Mouse (Mus musculus): ENCODE measurements at regions not wholly inside any gene's neighbourhood (a gene's known extent, or its start where the extent isn't known, plus 50 kb on each side); places are given as distances from the start of the nearest gene placed in this dataset.

GRCm38 (mm10) chr10:17547986-17548385 lies 175.0 kb upstream of the Cited2 start:
- Histone ChIP-seq H3K4me3 (no peak overlapping the region), H3K27ac (no peak overlapping the region)
- DNase-seq (ENCODE audit: low spot score in 2 of 2), result no peak
- TF ChIP-seq CTCF (conservative IDR thresholded peaks at IDR 0.05), result no peak

- H3K4me3 ChIP-seq, result no peak overlapping the region
- H3K27ac ChIP-seq, result no peak overlapping the region
- TF ChIP-seq CTCF (conservative IDR thresholded peaks at IDR 0.05), result no peak
- no peak for DNase-seq (ENCODE audit: low spot score in 2 of 2)
These were observed 174.1 kb upstream of the Cited2 start for GRCm38 (mm10) chr10:17548629-17549580.

- no peak for DNase-seq (ENCODE audit: low spot score in 2 of 2)
- Histone ChIP-seq H3K27ac (no peak overlapping the region), H3K4me3 (no peak overlapping the region)
- TF ChIP-seq CTCF (conservative IDR thresholded peaks at IDR 0.05), result no peak
These were observed 173.0 kb upstream of the Cited2 start for GRCm38 (mm10) chr10:17549711-17550637.

- H3K4me3 ChIP-seq, result no peak overlapping the region
- H3K27ac ChIP-seq, result no peak overlapping the region
- TF ChIP-seq CTCF (conservative IDR thresholded peaks at IDR 0.05), result no peak
- DNase-seq (ENCODE audit: low spot score in 2 of 2), result no peak
These were observed 172.4 kb upstream of the Cited2 start for GRCm38 (mm10) chr10:17550638-17551013.

GRCm38 (mm10) chr10:17551869-17552268 lies 171.1 kb upstream of the Cited2 start:
- no peak overlapping the region for H3K27ac ChIP-seq
- no peak for DNase-seq (ENCODE audit: low spot score in 2 of 2)
- TF ChIP-seq CTCF (conservative IDR thresholded peaks at IDR 0.05), result no peak
- no peak overlapping the region for H3K4me3 ChIP-seq

GRCm38 (mm10) chr10:17552277-17552676 lies 170.7 kb upstream of the Cited2 start:
- Histone ChIP-seq H3K27ac (no peak overlapping the region), H3K4me3 (no peak overlapping the region)
- TF ChIP-seq CTCF (conservative IDR thresholded peaks at IDR 0.05), result no peak
- no peak for DNase-seq (ENCODE audit: low spot score in 2 of 2)

- Histone ChIP-seq H3K4me3 (no peak overlapping the region), H3K27ac (no peak overlapping the region)
- no peak for DNase-seq (ENCODE audit: low spot score in 2 of 2)
These were observed 166.6 kb upstream of the Cited2 start for GRCm38 (mm10) chr10:17556391-17556790.

GRCm38 (mm10) chr10:17559370-17559955 lies 163.6 kb upstream of the Cited2 start:
- no peak for TF ChIP-seq CTCF (conservative IDR thresholded peaks at IDR 0.05)
- no peak for DNase-seq (ENCODE audit: low spot score in 2 of 2)
- no peak overlapping the region for H3K4me3 ChIP-seq
- H3K27ac ChIP-seq, result no peak overlapping the region

More at GRCm38 (mm10) chr10:17556391-17556790, 166.6 kb upstream of the Cited2 start:
- no peak for TF ChIP-seq CTCF (conservative IDR thresholded peaks at IDR 0.05)

- Histone ChIP-seq H3K27ac (no peak overlapping the region), H3K4me3 (no peak overlapping the region)
- TF ChIP-seq CTCF (conservative IDR thresholded peaks at IDR 0.05), result no peak
- no peak for DNase-seq (ENCODE audit: low spot score in 2 of 2)
These were observed 163.0 kb upstream of the Cited2 start for GRCm38 (mm10) chr10:17559980-17560379.

- no peak for DNase-seq (ENCODE audit: low spot score in 2 of 2)
- Histone ChIP-seq H3K4me3 (no peak overlapping the region), H3K27ac (no peak overlapping the region)
- TF ChIP-seq CTCF (conservative IDR thresholded peaks at IDR 0.05), result no peak
These were observed 161.6 kb upstream of the Cited2 start for GRCm38 (mm10) chr10:17561466-17561865.

GRCm38 (mm10) chr10:17561977-17562376 lies 161.0 kb upstream of the Cited2 start:
- Histone ChIP-seq H3K4me3 (no peak overlapping the region), H3K27ac (no peak overlapping the region)
- DNase-seq (ENCODE audit: low spot score in 2 of 2), result no peak
- TF ChIP-seq CTCF (conservative IDR thresholded peaks at IDR 0.05), result no peak

- Histone ChIP-seq H3K4me3 (no peak overlapping the region), H3K27ac (no peak overlapping the region)
- TF ChIP-seq CTCF (conservative IDR thresholded peaks at IDR 0.05), result no peak
- peak in 1 of 2 experiments; percentile 14 for DNase-seq (ENCODE audit: low spot score in 2 of 2)
These were observed 160.3 kb upstream of the Cited2 start for GRCm38 (mm10) chr10:17562410-17563350.

Data from layer of hippocampus, adult 2 months (tissue).